ENCODE assay signal across 9 mouse cellular contexts in genomic region chr2:65979338-65980053, GRCm38 (mm10).
DNase-seq lines count a peak whose midpoint lies in the region; ATAC-seq lines count a peak whose summit lies in the region.
"Had no signal": no experiment of that assay in that cellular context is flagged by ENCODE, and none has a peak within 500 bp of the region (broad histone marks: within the 10 kb centered on the region; RNA-seq: fewer than 3 reads in every experiment).

No protein-coding gene starts in this region.

- no peak for DNase-seq in heart, adult 8-10 months (ENCODE audit: low spot score)
- peak; percentile 86 for DNase-seq in brain, adult 2 months (ENCODE audit: low read depth, low spot score)
- no peak for DNase-seq in forebrain, embryonic 11.5 days (ENCODE audit: low spot score)
- DNase-seq in layer of hippocampus, postnatal 10 days (ENCODE audit: low spot score in 2 of 2): peak; percentile 35 to 37
- DNase-seq in skeletal muscle tissue, adult 2 months (ENCODE audit: low read depth, low spot score): peak; percentile 1
- no peak for DNase-seq in gastrocnemius, adult 8-10 months (ENCODE audit: low spot score in 2 of 2)
- no peak for DNase-seq in spleen, adult 18-20 months

- no peaks in the 10 kb centered on the region; the same call in 1 of the 2 replicates for H3K9me3 ChIP-seq in heart, embryonic 13.5 days
- no peaks in the 10 kb centered on the region for H3K9me3 ChIP-seq in forebrain, embryonic 11.5 days (ENCODE audit: control insufficient read depth, low read length)
- H3K9me3 ChIP-seq: stomach, embryonic 15.5 days had no signal

- 38% methylated on average over 17 of the region's 17 CpGs for WGBS in heart, embryonic 13.5 days
- 74% methylated on average over 17 of the region's 17 CpGs for WGBS in forebrain, embryonic 11.5 days

- no peak overlapping the region for H3K4me3 ChIP-seq in heart, embryonic 13.5 days
- no peak overlapping the region for H3K4me3 ChIP-seq in forebrain, embryonic 11.5 days (ENCODE audit: low read depth, low read length)
- H3K4me3 ChIP-seq: stomach, embryonic 15.5 days had no signal

- no peak overlapping the region for H3K27ac ChIP-seq in heart, embryonic 13.5 days (replicated peaks)
- no peak overlapping the region for H3K27ac ChIP-seq in forebrain, embryonic 11.5 days (ENCODE audit: low read depth, low read length)
- H3K27ac ChIP-seq: stomach, embryonic 15.5 days had no signal

- peak overlapping the region; percentile 46 for H3K4me2 ChIP-seq in heart, embryonic 13.5 days
- H3K4me2 ChIP-seq in forebrain, embryonic 11.5 days (ENCODE audit: low read depth, low read length, severe bottlenecking): no peak overlapping the region
- H3K4me2 ChIP-seq: stomach, embryonic 15.5 days had no signal

- no peaks in the 10 kb centered on the region for H3K36me3 ChIP-seq in heart, embryonic 13.5 days
- H3K36me3 ChIP-seq in forebrain, embryonic 11.5 days (ENCODE audit: control insufficient read depth, insufficient read depth, low read length): no peaks in the 10 kb centered on the region
- H3K36me3 ChIP-seq: stomach, embryonic 15.5 days had no signal

- ATAC-seq in heart, embryonic 13.5 days (ENCODE audit: extremely low read depth, insufficient number of reproducible peaks, low FRiP score, low TSS enrichment): no peak
- peak; percentile 52 for ATAC-seq in forebrain, embryonic 11.5 days (replicated peaks; ENCODE audit: low FRiP score)

- H3K9ac ChIP-seq in heart, embryonic 13.5 days: no peak overlapping the region
- no peak overlapping the region for H3K9ac ChIP-seq in forebrain, embryonic 11.5 days (ENCODE audit: low read length)
- H3K9ac ChIP-seq: stomach, embryonic 15.5 days had no signal

- H3K27me3 ChIP-seq in heart, embryonic 13.5 days (replicated peaks): peaks cover 86% of the 10 kb centered on the region
- no peaks in the 10 kb centered on the region for H3K27me3 ChIP-seq in forebrain, embryonic 11.5 days (ENCODE audit: control insufficient read depth, insufficient read depth, low read length)
- H3K27me3 ChIP-seq: stomach, embryonic 15.5 days had no signal

- H3K4me1 ChIP-seq in heart, embryonic 13.5 days: peaks cover 17% of the 10 kb centered on the region
- H3K4me1 ChIP-seq in forebrain, embryonic 11.5 days (replicated peaks; ENCODE audit: control insufficient read depth, insufficient read depth, low read length): no peaks in the 10 kb centered on the region; the same call in 1 of the 2 replicates
- H3K4me1 ChIP-seq: stomach, embryonic 15.5 days had no signal

Comparison
In these comparisons a context has a peak if more than half of its experiments do, and no peak if none do; other contexts are left out.
1. DNase-seq: peak in brain, adult 2 months (single experiment), layer of hippocampus, postnatal 10 days (2 of 2) and skeletal muscle tissue, adult 2 months (single experiment); none in heart, adult 8-10 months (single experiment), forebrain, embryonic 11.5 days (single experiment), gastrocnemius, adult 8-10 months (0 of 2) and spleen, adult 18-20 months (0 of 2).